Mouse (Mus musculus) lung, postnatal 10 days (tissue): ENCODE data around the gene Gm39566.
A peak's percentile ranks its signal among the peaks of the same experiment; 100 is the strongest.

Experiments
- DNase-seq: peaks from one replicate; pipeline ENCODE4 v3.0.0; 2021

The Gm39566 gene

DNA sequence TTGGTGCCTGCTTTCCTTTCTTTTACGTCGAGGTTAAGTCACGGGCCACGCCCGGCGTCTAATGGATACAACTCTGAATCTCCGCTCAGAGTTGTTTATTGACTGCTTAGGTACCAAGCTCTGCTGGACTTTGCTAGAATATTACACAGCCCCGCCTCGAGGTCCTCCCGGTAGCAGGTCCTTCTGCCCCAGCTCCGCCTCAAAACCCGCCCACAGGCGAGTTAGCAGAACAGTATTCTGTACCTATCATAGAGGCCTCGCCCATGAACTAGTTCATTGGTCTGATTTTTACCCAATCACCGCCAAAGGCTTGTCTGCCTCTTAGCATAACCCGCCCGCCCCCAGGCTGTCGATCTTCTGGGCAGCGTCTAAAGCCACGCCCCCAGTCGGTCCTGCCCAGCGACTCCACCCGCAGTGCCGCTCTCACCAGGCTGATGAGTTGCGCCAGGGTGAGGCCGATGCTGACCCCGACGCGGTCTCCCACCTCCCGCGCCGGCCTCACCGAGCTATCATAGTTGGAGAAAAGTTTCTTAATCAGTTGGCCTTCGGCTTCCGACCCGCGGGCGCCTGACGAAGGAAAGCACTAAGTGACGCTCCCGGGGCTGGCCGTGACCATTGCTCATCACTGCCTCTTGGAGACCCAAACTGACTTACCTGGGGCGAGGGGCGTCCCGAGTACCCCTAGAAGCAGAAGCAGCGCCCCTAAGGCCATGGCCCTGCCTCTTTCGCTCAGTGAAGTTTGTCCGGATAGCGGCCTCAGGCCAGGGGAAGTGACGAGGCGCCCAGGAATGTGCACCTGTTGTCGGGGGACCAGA is 19.7 kb downstream of the Gm39566 start, which contains the start of gene Chrnb1:
Gene Chrnb1, minus strand, starts transcription at position 776 of the 815 bp plus-strand sequence.
- DNase-seq: peak; percentile 98

GRCm38 (mm10) chr11:69793429-69793828 is 21.7 kb downstream of the Gm39566 start:
- DNase-seq: no peak

GRCm38 (mm10) chr11:69791420-69791819 is 23.7 kb downstream of the Gm39566 start:
- no peak for DNase-seq

DNA sequence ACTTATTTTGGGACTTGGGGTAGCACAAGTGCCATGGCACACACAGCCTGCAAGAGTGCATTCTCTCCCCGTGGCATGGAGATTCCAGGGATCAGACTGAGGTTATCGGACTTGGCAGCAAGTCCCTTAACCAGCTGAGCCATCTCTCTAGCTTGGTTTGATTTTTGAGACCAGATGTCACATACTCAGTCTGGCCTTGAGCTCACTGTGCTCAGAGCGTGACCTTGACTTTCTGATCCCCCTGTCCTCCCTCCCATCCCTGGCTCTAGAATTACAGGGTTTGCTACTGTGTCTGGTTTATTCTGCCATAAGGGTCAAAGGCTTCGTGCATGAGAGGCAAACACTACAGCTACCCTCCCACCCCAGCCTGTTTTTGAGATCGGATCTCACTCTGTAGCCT is 25.7 kb downstream of the Gm39566 start:
- DNase-seq: no peak

- no peak for DNase-seq
These were observed 27.8 kb downstream of the Gm39566 start for GRCm38 (mm10) chr11:69787306-69787705.

DNA sequence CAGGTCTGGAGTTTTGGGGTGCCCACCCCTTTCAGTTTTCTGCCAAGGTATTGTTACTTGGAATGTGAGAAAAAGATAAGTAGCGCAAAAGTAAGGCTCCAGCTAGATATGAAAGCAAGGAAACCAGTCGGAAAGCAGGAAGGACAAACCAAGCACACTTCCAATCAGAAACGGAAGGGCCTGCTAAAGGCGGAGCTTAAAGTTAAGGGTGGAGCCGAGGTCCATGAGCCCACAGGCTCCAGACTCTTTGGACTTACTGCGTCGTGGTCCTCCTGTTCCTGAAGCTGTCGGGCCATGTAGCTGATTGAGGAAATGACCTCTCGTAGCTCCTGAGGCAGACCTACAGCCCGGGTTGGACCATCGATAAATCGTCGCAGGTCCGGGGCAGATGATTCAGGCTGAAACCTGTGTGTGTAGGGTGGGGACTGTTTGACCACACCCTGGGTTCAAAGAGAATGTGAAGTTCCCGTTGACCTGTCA is 30.3 kb downstream of the Gm39566 start:
- peak; percentile 85 for DNase-seq

GRCm38 (mm10) chr11:69781828-69782227 is 33.3 kb downstream of the Gm39566 start:
- DNase-seq: no peak

DNA sequence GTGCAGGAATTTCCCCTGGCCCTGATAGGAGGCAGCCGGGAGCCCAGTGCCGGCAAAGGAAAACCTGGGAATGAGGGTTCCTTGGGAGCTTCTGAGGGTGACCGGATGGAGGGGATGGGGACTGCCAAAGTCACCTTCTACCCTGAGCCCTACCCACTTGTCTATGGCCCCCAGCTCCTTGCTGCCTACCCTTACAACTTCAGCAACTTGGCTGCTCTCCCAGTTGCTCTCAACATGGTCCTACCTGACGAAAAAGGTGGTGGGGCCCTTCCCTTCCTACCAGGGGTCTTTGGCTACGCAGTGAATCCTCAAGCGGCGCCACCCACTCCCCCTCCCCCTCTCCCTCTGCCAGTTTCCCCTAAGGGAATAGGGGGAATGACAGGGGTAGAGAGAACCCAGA is 36.1 kb downstream of the Gm39566 start:
- DNase-seq: no peak

DNA sequence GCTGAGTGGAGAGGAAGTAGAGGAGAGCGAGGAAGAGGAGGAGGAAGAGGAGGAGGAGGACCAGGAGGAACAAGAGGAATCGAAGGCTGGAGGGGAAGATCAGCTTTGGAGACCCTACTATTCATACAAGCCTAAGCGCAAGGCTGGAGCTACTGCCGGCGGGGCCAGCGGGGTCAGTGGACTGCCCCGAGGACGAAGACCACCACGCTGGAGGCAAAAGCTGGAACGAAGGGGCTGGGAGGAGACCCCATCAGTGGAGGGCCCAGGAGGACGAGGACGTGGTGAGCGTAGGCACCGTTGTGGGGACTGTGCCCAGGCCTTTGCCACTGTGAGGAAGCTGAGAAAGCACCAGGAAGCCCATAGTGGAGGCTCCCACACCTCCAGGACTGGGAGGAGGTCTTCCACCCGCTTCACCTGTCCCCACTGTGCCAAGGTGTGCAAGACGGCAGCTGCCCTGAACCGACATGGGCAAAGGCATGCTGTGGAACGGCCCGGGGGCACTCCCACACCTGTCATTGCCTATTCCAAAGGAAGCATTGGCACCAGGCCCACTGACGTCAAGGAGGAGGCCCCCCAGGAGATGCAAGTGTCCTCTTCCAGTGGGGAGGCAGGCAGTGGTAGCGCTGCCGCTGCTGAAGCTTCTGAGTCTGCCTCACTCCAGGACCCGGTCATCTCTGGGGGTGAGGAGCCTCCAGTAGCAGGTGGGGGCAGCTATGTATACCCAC is 36.7 kb downstream of the Gm39566 start:
- no peak for DNase-seq

GRCm38 (mm10) chr11:69777504-69778257 is 37.4 kb downstream of the Gm39566 start:
- DNase-seq: no peak

DNA sequence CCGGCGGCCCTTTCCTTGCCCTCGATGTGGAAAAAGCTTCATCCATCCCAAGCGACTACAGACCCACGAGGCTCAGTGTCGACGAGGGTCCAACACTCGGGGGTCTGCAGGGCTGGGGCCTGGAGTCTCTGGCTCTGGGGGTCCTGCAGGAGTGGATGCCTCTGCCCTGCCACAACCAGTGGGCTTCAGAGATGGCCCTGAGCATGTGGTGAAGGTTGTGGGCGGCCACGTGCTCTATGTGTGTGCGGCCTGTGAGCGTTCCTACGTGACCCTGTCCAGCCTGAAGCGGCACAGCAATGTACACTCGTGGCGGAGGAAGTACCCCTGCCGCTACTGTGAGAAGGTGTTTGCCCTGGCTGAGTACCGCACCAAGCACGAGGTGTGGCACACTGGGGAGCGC is 38.6 kb downstream of the Gm39566 start:
- DNase-seq: no peak

- no peak for DNase-seq
These were observed 39.4 kb downstream of the Gm39566 start for GRCm38 (mm10) chr11:69775716-69776115.

GRCm38 (mm10) chr11:69774961-69775360 is 40.1 kb downstream of the Gm39566 start:
- DNase-seq: no peak

DNA sequence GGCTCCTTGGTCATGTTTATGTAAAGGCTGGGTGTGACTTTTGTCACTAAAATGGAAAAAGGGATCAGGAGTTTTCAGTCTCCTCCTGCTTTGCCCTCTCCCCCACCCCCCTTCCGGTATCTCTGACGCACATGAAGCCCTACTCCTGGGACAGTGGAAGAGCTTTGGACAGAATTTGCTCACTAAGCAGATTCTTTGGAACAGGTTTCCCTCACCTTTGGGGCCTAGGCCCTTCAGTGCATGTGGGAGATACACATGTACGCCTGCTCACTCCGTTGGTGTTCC is 47.5 kb downstream of the Gm39566 start:
- DNase-seq: peak; percentile 68

- DNase-seq: no peak
These were observed 48.0 kb downstream of the Gm39566 start for GRCm38 (mm10) chr11:69766872-69767624.

GRCm38 (mm10) chr11:69766126-69766609 is 48.9 kb downstream of the Gm39566 start:
- DNase-seq: peak; percentile 86

DNA sequence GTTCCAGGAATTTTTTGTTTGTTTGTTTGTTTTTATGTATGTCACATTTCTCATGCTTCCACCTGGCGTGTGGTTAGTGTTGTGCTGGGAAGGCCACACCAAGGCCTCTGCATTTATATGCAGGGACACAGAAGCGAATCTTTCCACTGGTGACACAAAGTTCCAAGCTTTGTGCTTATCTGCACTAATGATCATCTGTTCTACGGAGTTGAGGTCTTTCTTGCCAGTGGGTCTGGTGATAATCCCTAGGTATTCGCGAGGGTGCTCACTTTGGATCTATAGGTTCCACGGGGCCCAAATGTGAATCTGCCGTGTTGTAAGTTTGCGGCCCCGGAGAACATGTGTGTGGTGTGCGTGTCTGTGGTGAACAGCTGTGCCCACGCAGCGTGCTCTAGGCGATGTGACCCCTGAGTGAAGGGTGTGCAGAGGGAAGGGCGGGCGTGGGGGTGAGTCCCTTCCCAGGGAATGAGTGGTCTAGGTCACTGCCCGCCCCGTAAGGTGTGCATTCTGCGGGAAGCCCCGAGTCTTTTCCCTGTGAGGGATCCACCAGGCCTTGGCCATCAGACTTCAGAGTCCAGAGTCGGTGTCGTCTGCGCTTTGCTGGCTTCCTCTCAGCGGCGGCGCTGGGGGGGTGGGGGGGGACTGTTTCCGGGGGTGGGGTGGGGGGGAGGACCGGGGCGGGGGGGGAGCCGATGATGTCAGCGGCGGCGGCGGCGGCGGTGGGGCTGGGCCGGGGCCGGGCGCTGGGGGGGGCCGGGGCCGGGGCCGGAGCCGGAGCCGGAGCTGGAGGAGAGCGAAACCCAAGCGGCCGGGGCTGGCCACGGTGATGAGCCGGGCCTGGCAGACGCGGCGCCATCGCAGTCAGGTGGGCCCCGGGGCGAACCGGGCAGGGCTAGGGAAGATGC is 49.6 kb downstream of the Gm39566 start, which contains the start of gene Zbtb4:
Gene Zbtb4, plus strand, starts transcription at position 692 of the 905 bp plus-strand sequence.
- peak; percentile 59 for DNase-seq

DNA sequence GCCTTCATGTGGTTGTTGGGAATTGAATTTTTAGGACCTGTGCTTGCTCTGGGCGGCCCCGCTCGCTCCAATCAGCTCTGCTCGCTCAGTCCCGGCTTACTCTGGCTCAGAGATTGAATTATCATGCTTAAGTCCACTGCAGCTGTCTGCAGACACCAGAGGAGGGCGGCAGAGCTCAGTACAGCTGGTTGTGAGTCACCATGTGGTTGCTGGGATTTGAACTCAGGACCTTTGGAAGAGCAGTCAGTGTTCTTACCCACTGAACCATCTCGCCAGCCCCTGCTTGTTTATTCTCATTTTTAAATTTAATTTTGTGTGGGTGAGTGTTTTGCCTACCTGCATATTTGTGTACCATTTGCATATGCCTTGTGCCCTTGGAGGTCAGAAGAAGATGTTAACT is 51.5 kb downstream of the Gm39566 start:
- no peak for DNase-seq

DNA sequence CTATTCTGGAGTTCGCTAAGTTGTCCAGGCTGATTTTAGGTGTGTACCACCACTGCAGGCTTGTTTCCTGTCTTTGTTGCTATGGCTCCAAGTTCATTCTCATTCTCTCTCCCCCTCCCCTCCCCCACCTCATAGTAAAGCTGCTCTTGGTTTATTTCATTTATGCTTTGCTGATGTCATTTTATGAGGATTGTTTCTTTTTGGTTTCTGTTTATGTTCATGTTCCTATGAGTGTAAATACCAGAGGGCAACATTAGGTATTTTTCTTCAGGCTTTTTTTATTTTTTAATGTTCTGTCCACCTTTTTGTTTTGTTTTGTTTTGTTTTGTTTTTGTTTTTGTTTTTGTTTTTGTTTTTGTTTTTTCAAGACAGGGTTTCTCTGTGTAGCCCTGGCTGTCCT is 53.2 kb downstream of the Gm39566 start, which contains the start of gene Slc35g3:
Gene Slc35g3, minus strand, starts transcription at position 101 of the 400 bp plus-strand sequence.
- DNase-seq: no peak
